Comparison of ENCODE assay signal across 8 mouse cellular contexts in the genomic region with DNA sequence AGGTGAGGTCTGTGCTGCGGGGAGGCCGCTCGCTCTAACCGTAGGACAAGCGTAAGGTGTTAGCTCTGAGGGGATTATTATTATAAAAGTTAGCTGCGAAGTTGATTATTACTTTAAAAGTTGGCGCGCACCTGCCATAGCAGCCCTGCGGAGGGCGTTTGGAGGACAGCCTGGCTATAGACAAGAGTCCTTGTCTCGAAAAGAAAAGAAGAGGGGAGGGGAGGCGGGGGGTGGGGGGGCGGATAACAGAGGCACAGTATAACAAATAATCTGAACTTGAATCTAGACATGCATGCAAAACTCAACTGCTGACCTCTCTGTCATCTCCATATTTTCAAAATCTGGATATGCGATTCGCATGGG. TPM values are rescaled to one million over a fixed set of nuclear protein-coding genes. Genes with fewer than 3 reads are reported as not detected.
DNase-seq lines count a peak whose midpoint lies in the region; ATAC-seq and TF ChIP-seq lines count a peak whose summit lies in the region.

No protein-coding gene starts in this region.

- no peaks in the 10 kb centered on the region for H3K9me3 ChIP-seq in heart, embryonic 12.5 days (replicated peaks)
- H3K9me3 ChIP-seq in E14TG2a.4 (ENCODE audit: low read length), result peaks cover 10% of the 10 kb centered on the region
- no peaks in the 10 kb centered on the region for H3K9me3 ChIP-seq in forebrain, embryonic 14.5 days (replicated peaks; ENCODE audit: control insufficient read depth, low read length)
- H3K9me3 ChIP-seq in liver, embryonic 14.5 days (ENCODE audit: control insufficient read depth, low read length), result no peaks in the 10 kb centered on the region

- no peak for ATAC-seq in heart, embryonic 12.5 days (ENCODE audit: insufficient number of reproducible peaks, low FRiP score)
- ATAC-seq in forebrain, embryonic 14.5 days, result no peak
- ATAC-seq in liver, embryonic 14.5 days (ENCODE audit: insufficient read depth), result peak; percentile 0; the same call in 1 of the 2 replicates
- ATAC-seq in monocyte, adult 5-6 weeks (replicated peaks; ENCODE audit: insufficient number of reproducible peaks, low FRiP score, low TSS enrichment, poor library complexity, severe bottlenecking), result no peak

- peak overlapping the region; percentile 78; the same call in 1 of the 2 replicates for H3K27ac ChIP-seq in heart, embryonic 12.5 days (ENCODE audit: poor library complexity, severe bottlenecking)
- no peak overlapping the region for H3K27ac ChIP-seq in forebrain, embryonic 14.5 days (ENCODE audit: low read depth, low read length)
- peak overlapping the region; percentile 46 for H3K27ac ChIP-seq in liver, embryonic 14.5 days

- peaks cover 19% of the 10 kb centered on the region for H3K36me3 ChIP-seq in heart, embryonic 12.5 days
- peaks cover 34% of the 10 kb centered on the region for H3K36me3 ChIP-seq in E14TG2a.4 (ENCODE audit: insufficient read depth, low read length)
- peaks cover 18% of the 10 kb centered on the region for H3K36me3 ChIP-seq in forebrain, embryonic 14.5 days (ENCODE audit: control insufficient read depth, insufficient read depth, low read length)
- peaks cover 25% of the 10 kb centered on the region for H3K36me3 ChIP-seq in liver, embryonic 14.5 days (replicated peaks; ENCODE audit: control insufficient read depth, insufficient read depth, low read depth)

- 1% methylated on average over 15 of the region's 15 CpGs for whole genome bisulfite sequencing in heart, embryonic 12.5 days
- 1% methylated on average over 15 of the region's 15 CpGs for WGBS in forebrain, embryonic 14.5 days
- 2% methylated on average over 15 of the region's 15 CpGs for WGBS in liver, embryonic 14.5 days (ENCODE audit: insufficient replicate concordance)

- intact Hi-C loops in heart, postnatal 36 days (cut with DNase I), result loop anchor here (5.0 kb wide), 1 partner anchor 239 kb away; no protein-coding TSS in a partner anchor

- peaks cover 30% of the 10 kb centered on the region for H3K4me1 ChIP-seq in heart, embryonic 12.5 days (replicated peaks)
- H3K4me1 ChIP-seq in E14TG2a.4 (replicated peaks; ENCODE audit: low read depth, low read length), result peaks cover 22% of the 10 kb centered on the region
- peaks cover 4% of the 10 kb centered on the region; the same call in 1 of the 2 replicates for H3K4me1 ChIP-seq in forebrain, embryonic 14.5 days (ENCODE audit: control insufficient read depth, insufficient read depth, low read length)
- peaks cover 11 to 16% of the 10 kb centered on the region in 2 experiments for H3K4me1 ChIP-seq in liver, embryonic 14.5 days (replicated peaks; ENCODE audit: control insufficient read depth in 2 of 2, insufficient read depth in 2 of 2, low read length in 1 of 2)

- no peak for TF ChIP-seq CTCF in E14TG2a.4 (conservative IDR thresholded peaks at IDR 0.05; ENCODE audit: low read length)
- no peak for TF ChIP-seq CTCF in liver, embryonic 14.5 days (IDR thresholded peaks at IDR 0.05; ENCODE audit: low read depth)

- no peak; the same call in 1 of the 2 replicates for TF ChIP-seq EP300 in liver, embryonic 14.5 days (IDR thresholded peaks at IDR 0.05; ENCODE audit: low read depth)

- H3K4me2 ChIP-seq in heart, embryonic 12.5 days, result peak overlapping the region; percentile 68
- H3K4me2 ChIP-seq in forebrain, embryonic 14.5 days (ENCODE audit: low read length), result peak overlapping the region; percentile 55
- peak overlapping the region; percentile 71 for H3K4me2 ChIP-seq in liver, embryonic 14.5 days (ENCODE audit: low read depth)

- H3K27me3 ChIP-seq in heart, embryonic 12.5 days (replicated peaks), result no peaks in the 10 kb centered on the region
- H3K27me3 ChIP-seq in E14TG2a.4 (ENCODE audit: insufficient read depth, low read length), result no peaks in the 10 kb centered on the region
- H3K27me3 ChIP-seq in forebrain, embryonic 14.5 days (replicated peaks; ENCODE audit: control insufficient read depth, insufficient read depth, low read length), result no peaks in the 10 kb centered on the region
- H3K27me3 ChIP-seq in liver, embryonic 14.5 days (ENCODE audit: control insufficient read depth, insufficient read depth, low read length), result no peaks in the 10 kb centered on the region

- peak overlapping the region; percentile 66 for H3K9ac ChIP-seq in heart, embryonic 12.5 days
- H3K9ac ChIP-seq in forebrain, embryonic 14.5 days (ENCODE audit: low read length), result peak overlapping the region; percentile 60
- peak overlapping the region; percentile 72 for H3K9ac ChIP-seq in liver, embryonic 14.5 days (replicated peaks)

- no peak for DNase-seq in heart, postnatal 36 days
- no peak for DNase-seq in forebrain, embryonic 14.5 days (ENCODE audit: low spot score)
- no peak for DNase-seq in liver, embryonic 14.5 days (ENCODE audit: low read depth in 3 of 3, low spot score in 3 of 3)
- DNase-seq in adrenal gland, adult (ENCODE audit: inconsistent age in 2 of 2, low spot score in 1 of 2), result no peak
- no peak for DNase-seq in spleen, postnatal 36 days (ENCODE audit: low spot score in 2 of 2)

- peak overlapping the region; percentile 92 for H3K4me3 ChIP-seq in heart, embryonic 12.5 days
- peak overlapping the region; percentile 97 for H3K4me3 ChIP-seq in E14TG2a.4 (replicated peaks; ENCODE audit: low read length)
- H3K4me3 ChIP-seq in forebrain, embryonic 14.5 days (ENCODE audit: low read depth, low read length), result peak overlapping the region; percentile 68
- H3K4me3 ChIP-seq in liver, embryonic 14.5 days (ENCODE audit: insufficient read depth in 1 of 2, low read depth in 2 of 2, low read length in 2 of 2), result peak overlapping the region; percentile 65 to 90

RNA-seq across cellular contexts. Expression of a gene that starts 0.5 kb away (rescaled TPM):
- 73.0 and 75.6 TPM in 2 replicates for polyA plus RNA-seq in heart, embryonic 12.5 days (2016; fragmentation: Nextera tagmentation; extraction: Ambion mirVana)
- 1 to 10 TPM; 2.8 to 5.0 TPM for total RNA-seq in heart, postnatal 36 days (2021)
- 43.6 and 50.5 TPM in 2 replicates for polyA plus RNA-seq in forebrain, embryonic 14.5 days (2014; fragmentation: Nextera tagmentation; extraction: Ambion mirVana)
- 5.0 and 12.0 TPM in 2 replicates for polyA plus RNA-seq in liver, embryonic 14.5 days (2012; rRNA removed)
- polyA plus RNA-seq in liver, embryonic 14.5 days (2014; fragmentation: Nextera tagmentation; extraction: Ambion mirVana), result 43.2 and 45.4 TPM in 2 replicates
- 0.32 to 6.9 TPM (median 1.3 TPM) in 3 replicates for total RNA-seq in monocyte, adult 5-6 weeks (2017)

RNA-seq across cellular contexts. Expression of a gene that starts 39.7 kb away (rescaled TPM):
- 11.6 and 14.0 TPM in 2 replicates for polyA plus RNA-seq in heart, embryonic 12.5 days (2016; fragmentation: Nextera tagmentation; extraction: Ambion mirVana)
- total RNA-seq in heart, postnatal 36 days (2021), result 10 to 100 TPM; 30.7 to 31.2 TPM
- polyA plus RNA-seq in forebrain, embryonic 14.5 days (2014; fragmentation: Nextera tagmentation; extraction: Ambion mirVana), result 1.1 and 1.7 TPM in 2 replicates
- 0.39 and 0.50 TPM in 2 replicates for polyA plus RNA-seq in liver, embryonic 14.5 days (2012; rRNA removed)
- polyA plus RNA-seq in liver, embryonic 14.5 days (2014; fragmentation: Nextera tagmentation; extraction: Ambion mirVana), result 0.22 and 0.30 TPM in 2 replicates
- total RNA-seq in monocyte, adult 5-6 weeks (2017), result 0.68 to 0.95 TPM (median 0.75 TPM) in 3 replicates
